Mouse (Mus musculus) heart, embryonic 13.5 days (tissue): ENCODE results near the gene Aicda. TPM values are rescaled to one million over a fixed set of nuclear protein-coding genes. Genes with fewer than 3 reads are reported as not detected.
"Not testable (repeated sequence)": the region's sequence is repeated elsewhere in the genome, so short reads cannot be mapped to it uniquely, and the experiment has no call there.

Experiments
- ATAC-seq: fragments of 200-750 bp; cut with Nextera tagmentation; 2 replicates; pipeline ENCODE4 v1.8.0; 2017; ENCODE audit warnings: moderate TSS enrichment; ENCODE audit not compliant: insufficient number of reproducible peaks, low FRiP score, low TSS enrichment; ENCODE audit errors: extremely low read depth
- H3K27ac ChIP-seq: fragments of 300-500 bp; sonication (generic); replicated peaks from 2 replicates; pipeline ENCODE4 v1.5.1; 2015; ENCODE audit warnings: moderate library complexity, mild to moderate bottlenecking, inconsistent platforms
- H3K27me3 ChIP-seq: fragments of 300-500 bp; sonication (generic); replicated peaks from 2 replicates; pipeline ENCODE4 v1.6.1; 2015; ENCODE audit warnings: mild to moderate bottlenecking, inconsistent platforms
- H3K36me3 ChIP-seq: fragments of 300-500 bp; sonication (generic); 2 replicates; pipeline ENCODE4 v1.6.1; 2015; ENCODE audit warnings: mild to moderate bottlenecking, inconsistent platforms
- H3K4me1 ChIP-seq: fragments of 300-500 bp; sonication (generic); 2 replicates; pipeline ENCODE4 v1.6.1; 2015; ENCODE audit warnings: inconsistent platforms
- H3K4me2 ChIP-seq: fragments of 300-500 bp; sonication (generic); 2 replicates; pipeline ENCODE4 v1.6.1; 2015; ENCODE audit warnings: inconsistent platforms, mild to moderate bottlenecking, moderate library complexity
- H3K4me3 ChIP-seq: fragments of 300-500 bp; sonication (generic); 2 replicates; pipeline ENCODE4 v1.5.1; 2015; ENCODE audit warnings: moderate library complexity, mild to moderate bottlenecking, inconsistent platforms
- H3K9ac ChIP-seq: fragments of 300-500 bp; sonication (generic); 2 replicates; pipeline ENCODE4 v1.6.1; 2015; ENCODE audit warnings: inconsistent platforms, mild to moderate bottlenecking, moderate library complexity
- H3K9me3 ChIP-seq: fragments of 300-500 bp; sonication (generic); 2 replicates; pipeline ENCODE4 v1.6.1; 2016; ENCODE audit warnings: inconsistent platforms
- WGBS: fragments of 180-500 bp; shearing (Covaris S2); methylation state at CpG from one replicate; pipeline ENCODE4 v1.1.7; 2015; ENCODE audit warnings: mixed read lengths; 5-methylcytosine and 5-hydroxymethylcytosine counted together
- polyA plus RNA-seq: library from polyadenylated mRNA; unstranded; fragments of >200 nt; fragmentation: Nextera tagmentation; extraction: Ambion mirVana; gene quantifications from 2 replicates; pipeline ENCODE4 v1.2.1, GENCODE M21; 2015

Gene Aicda
- not detected in 2 replicates for polyA plus RNA-seq

DNA sequence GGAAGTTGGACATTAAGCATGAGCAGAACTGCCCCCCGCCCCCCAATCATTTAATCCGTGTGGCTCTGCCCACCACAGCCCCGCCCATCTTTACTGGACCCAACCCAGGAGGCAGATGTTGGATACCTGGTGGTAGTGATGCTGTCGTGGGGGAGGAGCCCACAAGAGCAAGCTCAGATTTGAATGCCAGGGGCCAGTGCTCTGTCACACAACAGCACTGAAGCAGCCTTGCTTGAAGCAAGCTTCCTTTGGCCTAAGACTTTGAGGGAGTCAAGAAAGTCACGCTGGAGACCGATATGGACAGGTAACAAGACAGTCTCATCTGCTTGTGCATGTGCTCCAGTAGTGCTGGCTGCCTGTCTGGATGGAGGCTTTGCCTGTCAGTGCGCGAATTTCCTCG, at the start of gene Aicda:
Gene Aicda, plus strand, starts transcription at position 196 of the 400 bp plus-strand sequence.
- Histone ChIP-seq H3K4me1 (peaks cover 13% of the 10 kb centered on the region), H3K27me3 (peaks cover 8% of the 10 kb centered on the region; the same call in 1 of the 2 replicates), H3K4me2 (no peak within 1 kb of the TSS), H3K27ac (no peak within 1 kb of the TSS), H3K9ac (no peak within 1 kb of the TSS), H3K9me3 (no peaks in the 10 kb centered on the region), H3K4me3 (no peak within 1 kb of the TSS), H3K36me3 (no peaks in the 10 kb centered on the region)
- ATAC-seq: no peak
- WGBS: 54% methylated on average over 9 of the region's 9 CpGs

- Histone ChIP-seq H3K4me2 (no peak overlapping the region), H3K36me3 (no peaks in the 10 kb centered on the region), H3K9ac (no peak overlapping the region), H3K4me3 (no peak overlapping the region), H3K27me3 (no peaks in the 10 kb centered on the region), H3K9me3 (no peaks in the 10 kb centered on the region), H3K4me1 (no peaks in the 10 kb centered on the region), H3K27ac (no peak overlapping the region)
- ATAC-seq: no peak
- 67% methylated on average over 4 of the region's 4 CpGs for WGBS
Observed at GRCm38 (mm10) chr6:122505041-122505440, 48.6 kb upstream of the Aicda start.

DNA sequence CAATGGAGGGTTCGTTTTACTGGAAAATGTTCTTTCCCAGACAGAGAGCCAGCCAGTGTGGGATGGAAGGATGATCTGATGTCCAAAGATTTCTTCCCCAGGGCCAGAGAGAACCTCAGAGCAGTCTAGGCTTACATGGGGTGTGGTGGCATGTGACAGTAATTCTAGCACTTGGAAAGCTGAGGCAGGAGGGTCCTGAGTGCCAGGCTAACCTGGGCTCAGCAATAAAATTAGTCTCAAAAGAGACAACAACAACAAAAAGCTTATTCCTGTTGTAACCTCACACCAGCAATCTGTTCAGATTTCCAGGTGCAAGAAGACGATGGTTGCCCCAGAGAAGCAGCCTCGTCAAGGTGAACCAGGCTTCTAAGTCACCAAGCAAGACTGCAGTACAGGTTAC, 48.1 kb upstream of the Aicda start, which contains the start of gene Mfap5:
Gene Mfap5, plus strand, starts transcription at position 301 of the 400 bp plus-strand sequence.
- Histone ChIP-seq H3K9ac (no peak within 1 kb of the TSS), H3K4me1 (no peaks in the 10 kb centered on the region), H3K27ac (no peak within 1 kb of the TSS), H3K36me3 (no peaks in the 10 kb centered on the region), H3K9me3 (no peaks in the 10 kb centered on the region), H3K4me2 (no peak within 1 kb of the TSS), H3K4me3 (no peak within 1 kb of the TSS), H3K27me3 (no peaks in the 10 kb centered on the region)
- ATAC-seq: no peak
- 76% methylated on average over 3 of the region's 3 CpGs for WGBS

GRCm38 (mm10) chr6:122508494-122508893, 45.1 kb upstream of the Aicda start:
- Histone ChIP-seq H3K27ac (peak overlapping the region; percentile 56), H3K9ac (no peak overlapping the region), H3K9me3 (no peaks in the 10 kb centered on the region), H3K4me2 (no peak overlapping the region), H3K36me3 (no peaks in the 10 kb centered on the region), H3K27me3 (no peaks in the 10 kb centered on the region), H3K4me3 (no peak overlapping the region), H3K4me1 (peaks cover 5% of the 10 kb centered on the region; the same call in 1 of the 2 replicates)
- 57% methylated on average over 8 of the region's 8 CpGs for WGBS
- ATAC-seq: no peak; the same call in 1 of the 2 replicates

DNA sequence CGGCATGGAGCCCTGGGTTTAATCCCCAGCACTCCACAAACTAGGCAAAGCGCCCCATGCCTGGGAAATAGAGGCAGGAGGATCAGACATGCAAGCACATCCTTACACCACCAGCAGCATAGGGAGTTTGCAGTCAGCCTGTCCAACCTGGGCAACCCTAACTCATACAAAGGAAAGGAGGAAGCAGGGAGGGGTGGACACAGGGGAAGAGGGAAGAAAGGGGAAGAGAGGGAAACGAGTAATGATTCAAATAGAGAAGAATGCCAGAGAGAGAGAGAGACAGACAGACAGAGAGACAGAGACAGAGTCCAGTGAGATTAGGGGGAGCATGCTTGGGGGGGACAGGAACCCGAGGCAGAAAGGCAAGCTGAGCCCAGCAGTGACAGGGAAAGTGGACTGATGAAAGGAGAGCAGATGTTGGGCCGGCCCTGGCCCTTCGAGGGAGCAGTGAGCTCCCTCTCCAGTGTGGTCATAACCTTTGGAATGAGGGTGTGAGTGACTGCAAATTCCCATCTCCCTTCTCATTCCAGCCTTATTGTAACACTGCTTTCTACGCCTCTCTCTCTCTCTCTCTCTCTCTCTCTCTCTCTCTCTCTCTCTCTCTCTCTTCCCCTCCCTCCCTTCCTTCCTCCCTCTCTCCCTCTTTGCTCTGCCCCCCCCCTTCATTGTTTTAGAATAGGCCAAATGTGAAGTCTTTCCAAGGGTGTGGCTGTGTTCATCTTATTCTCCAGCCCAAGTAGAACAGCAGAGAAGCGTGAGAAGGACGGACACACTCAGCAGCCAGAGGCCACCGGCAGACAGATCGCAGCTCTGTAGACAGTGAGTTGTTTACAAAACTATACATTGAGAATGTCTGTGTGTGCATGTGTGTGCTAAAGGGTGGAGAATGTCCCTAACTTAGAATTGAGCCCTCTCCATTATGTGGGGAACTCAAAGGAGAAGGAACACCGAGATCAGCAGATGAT, 40.4 kb upstream of the Aicda start:
- H3K9ac ChIP-seq: 0 out of 2 replicates have a peak overlapping the region, but pooled peaks have one; percentile 5
- WGBS: 38% methylated on average over 12 of the region's 12 CpGs
- no peaks in the 10 kb centered on the region for H3K9me3 ChIP-seq
- no peak for ATAC-seq
- peak overlapping the region; percentile 4; the same call in 1 of the 2 replicates for H3K4me3 ChIP-seq
- H3K36me3 ChIP-seq: no peaks in the 10 kb centered on the region
- H3K4me2 ChIP-seq: peak overlapping the region; percentile 30
- H3K27me3 ChIP-seq: no peaks in the 10 kb centered on the region
- H3K27ac ChIP-seq: no peak overlapping the region
- H3K4me1 ChIP-seq: peaks cover 5% of the 10 kb centered on the region; the same call in 1 of the 2 replicates

DNA sequence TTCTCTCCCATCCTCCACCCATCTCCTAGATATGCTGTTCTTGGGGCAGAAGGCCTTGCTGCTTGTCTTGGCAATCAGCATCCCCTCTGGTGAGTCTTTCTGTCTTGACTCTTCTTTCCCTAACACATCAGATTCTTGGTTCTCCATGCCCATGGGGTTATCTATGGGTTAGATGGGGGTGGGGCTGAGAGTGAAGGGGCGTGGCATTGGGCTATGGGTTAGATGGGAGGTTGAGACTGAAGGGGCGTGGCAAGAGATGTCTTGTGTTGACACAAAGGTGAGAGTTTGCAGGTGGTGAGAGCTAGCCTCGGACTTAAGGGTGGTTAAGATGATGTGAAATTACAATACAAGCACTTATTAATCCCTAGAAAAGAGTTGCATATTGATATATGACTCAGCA, 39.3 kb upstream of the Aicda start:
- H3K4me2 ChIP-seq: peak overlapping the region; percentile 30
- H3K27ac ChIP-seq: no peak overlapping the region
- H3K9me3 ChIP-seq: no peaks in the 10 kb centered on the region
- 74% methylated on average over 3 of the region's 3 CpGs for WGBS
- no peak for ATAC-seq
- no peaks in the 10 kb centered on the region for H3K36me3 ChIP-seq
- no peaks in the 10 kb centered on the region for H3K27me3 ChIP-seq
- H3K4me1 ChIP-seq: peaks cover 5% of the 10 kb centered on the region; the same call in 1 of the 2 replicates
- H3K9ac ChIP-seq: no peak overlapping the region
- no peak overlapping the region for H3K4me3 ChIP-seq

DNA sequence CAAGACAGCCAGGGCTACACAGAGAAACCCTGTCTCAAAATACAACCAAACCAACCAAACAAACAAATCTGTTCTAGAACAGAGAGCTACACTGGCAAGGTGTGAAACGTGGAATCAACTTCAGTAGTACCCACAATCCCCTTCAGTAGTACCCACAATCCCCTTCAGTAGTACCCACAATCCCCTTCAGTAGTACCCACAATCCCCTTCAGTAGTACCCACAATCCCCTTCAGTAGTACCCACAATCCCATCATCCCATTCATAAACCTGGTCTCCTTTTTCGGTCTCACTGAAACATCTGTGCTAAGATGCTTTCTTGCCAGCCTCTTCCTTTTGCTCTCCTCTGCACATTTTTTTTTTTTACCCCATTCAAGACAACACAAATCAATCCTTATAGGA, 37.8 kb upstream of the Aicda start:
- not testable (repeated sequence) for H3K9ac ChIP-seq, H3K4me2 ChIP-seq, H3K4me3 ChIP-seq, H3K36me3 ChIP-seq, H3K27ac ChIP-seq, H3K27me3 ChIP-seq, H3K4me1 ChIP-seq, ATAC-seq, H3K9me3 ChIP-seq
- 76% methylated on average over 2 of the region's 2 CpGs for WGBS

- Histone ChIP-seq H3K9ac (no peak overlapping the region), H3K27ac (no peak overlapping the region), H3K27me3 (no peaks in the 10 kb centered on the region), H3K9me3 (no peaks in the 10 kb centered on the region), H3K4me3 (no peak overlapping the region), H3K4me2 (no peak overlapping the region), H3K36me3 (no peaks in the 10 kb centered on the region), H3K4me1 (peaks cover 5% of the 10 kb centered on the region; the same call in 1 of the 2 replicates)
- ATAC-seq: no peak
- WGBS: 63% methylated on average over 1 of the region's 1 CpGs
Observed at GRCm38 (mm10) chr6:122517668-122518067, 35.9 kb upstream of the Aicda start.

GRCm38 (mm10) chr6:122519384-122519783, 34.2 kb upstream of the Aicda start:
- ATAC-seq: no peak

DNA sequence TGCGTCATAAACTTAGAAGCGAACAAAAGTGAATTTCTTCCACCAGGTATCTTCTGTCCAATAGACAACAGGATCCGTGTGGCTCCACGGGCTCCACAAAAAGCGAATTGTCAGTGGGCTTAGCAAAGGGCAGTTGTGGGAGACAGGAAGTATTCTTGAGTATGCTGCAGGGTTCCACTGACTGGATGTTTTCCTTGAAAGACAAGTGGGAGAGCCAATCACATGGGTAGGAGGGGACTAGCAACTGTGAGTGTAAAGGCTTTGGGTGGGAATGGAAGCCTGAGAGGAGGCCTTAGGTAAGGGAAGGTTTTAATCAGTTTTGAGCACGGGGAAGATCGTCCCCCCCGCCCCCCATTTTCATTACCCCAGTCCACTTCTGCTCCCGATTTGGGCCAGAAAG, 31.0 kb upstream of the Aicda start:
- ATAC-seq: no peak
- Histone ChIP-seq H3K4me1 (no peaks in the 10 kb centered on the region), H3K36me3 (no peaks in the 10 kb centered on the region), H3K27ac (no peak overlapping the region), H3K9ac (no peak overlapping the region), H3K4me3 (no peak overlapping the region), H3K9me3 (no peaks in the 10 kb centered on the region), H3K4me2 (peak overlapping the region; percentile 4; the same call in 1 of the 2 replicates), H3K27me3 (no peaks in the 10 kb centered on the region)
- WGBS: 57% methylated on average over 9 of the region's 9 CpGs

More at GRCm38 (mm10) chr6:122519384-122519783, 34.2 kb upstream of the Aicda start:
- Histone ChIP-seq H3K4me3 (no peak overlapping the region), H3K9me3 (no peaks in the 10 kb centered on the region), H3K27me3 (no peaks in the 10 kb centered on the region), H3K27ac (no peak overlapping the region), H3K36me3 (no peaks in the 10 kb centered on the region), H3K9ac (no peak overlapping the region), H3K4me1 (no peaks in the 10 kb centered on the region), H3K4me2 (no peak overlapping the region)
- 23% methylated on average over 2 of the region's 2 CpGs for WGBS

- no peak for ATAC-seq
- H3K27me3 ChIP-seq: no peaks in the 10 kb centered on the region
Observed at GRCm38 (mm10) chr6:122523289-122523688, 30.3 kb upstream of the Aicda start.

More at GRCm38 (mm10) chr6:122523289-122523688, 30.3 kb upstream of the Aicda start:
- Histone ChIP-seq H3K27ac (no peak overlapping the region), H3K4me1 (no peaks in the 10 kb centered on the region), H3K9ac (no peak overlapping the region), H3K4me2 (no peak overlapping the region), H3K9me3 (no peaks in the 10 kb centered on the region), H3K4me3 (no peak overlapping the region), H3K36me3 (no peaks in the 10 kb centered on the region)
- WGBS: 79% methylated on average over 8 of the region's 8 CpGs
